Mouse (Mus musculus): ENCODE data around the gene Cop1. TPM values are rescaled to one million over a fixed set of nuclear protein-coding genes. Genes with fewer than 3 reads are reported as not detected.

The Cop1 gene
- total RNA-seq (2021), result 100 to 1,000 TPM; 134 to 184 TPM
- polyA plus RNA-seq (2012; rRNA removed), result 68.5 and 68.9 TPM in 2 replicates
- long read RNA-seq, full-length matches to known transcripts, result 45 of 91 reads
- long read RNA-seq, partial matches to known transcripts, result 5 of 91 reads
- long read RNA-seq, other reads (novel, unspliced or antisense), result 41 of 91 reads

GRCm38 (mm10) chr1:159231781-159232571 is at the start of gene Cop1:
Gene Cop1, plus strand, starts transcription at chr1:159232320.
- peak; percentile 96 for DNase-seq

DNA sequence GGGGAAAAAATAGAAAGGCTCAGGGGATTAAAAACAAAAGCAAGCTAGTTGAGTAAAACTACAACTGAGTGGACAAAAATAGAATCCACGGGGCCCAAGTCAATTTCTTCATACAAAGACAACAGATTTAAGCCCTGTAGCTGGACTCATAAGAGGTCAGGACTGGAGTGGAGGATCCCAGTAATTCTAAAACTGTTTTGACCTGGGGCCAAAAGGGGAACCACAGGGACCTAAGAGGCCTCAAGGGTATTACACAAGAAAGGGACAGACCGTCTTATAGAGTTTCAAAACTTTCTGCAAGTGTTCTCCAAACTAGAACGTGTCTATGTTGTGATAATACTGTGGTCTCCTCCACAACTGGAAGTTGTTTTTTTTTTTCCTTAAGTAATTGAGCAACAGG is 45.4 kb upstream of the Cop1 start:
- peak; percentile 49 for DNase-seq

DNA sequence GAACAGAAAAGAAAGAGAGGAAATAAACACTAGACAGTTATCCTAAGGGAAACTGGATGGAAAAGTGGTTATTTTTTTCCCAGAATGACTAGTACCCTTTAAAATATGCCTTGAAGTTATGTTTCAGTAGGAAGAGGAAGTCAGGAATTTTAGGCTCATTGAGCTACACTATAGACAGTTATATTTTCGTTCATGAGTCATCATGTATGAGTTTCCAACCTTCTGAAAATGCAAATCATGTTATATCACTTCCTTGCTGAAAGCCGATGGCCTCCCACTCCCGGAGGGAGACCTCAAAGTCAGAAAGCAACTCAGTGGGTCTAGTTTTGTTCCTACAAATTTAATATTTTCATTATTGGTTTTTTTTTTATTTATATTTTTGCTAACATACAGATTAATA is 33.5 kb upstream of the Cop1 start:
- DNase-seq, result no peak

- no peak for DNase-seq
Observed at GRCm38 (mm10) chr1:159199606-159200005, 32.5 kb upstream of the Cop1 start.

DNA sequence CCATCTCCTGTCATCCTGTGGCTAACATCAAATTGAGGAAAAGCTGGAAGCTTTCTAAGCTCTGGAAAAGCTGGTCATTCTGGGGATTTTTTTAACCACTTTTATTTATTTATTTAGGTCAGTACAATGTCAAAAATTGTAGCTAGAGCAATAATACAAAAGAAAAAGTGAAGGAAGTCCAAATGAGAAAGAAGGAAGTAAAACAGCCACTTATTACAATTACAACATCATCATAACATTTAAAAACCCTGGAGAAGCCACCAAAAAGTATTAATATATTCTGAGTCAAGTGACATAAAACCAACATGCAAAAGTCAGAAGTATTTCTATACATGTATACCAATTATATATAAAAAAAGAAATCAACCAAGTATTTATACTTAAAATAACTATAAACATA is 30.9 kb upstream of the Cop1 start:
- DNase-seq, result no peak

- DNase-seq, result no peak
Observed at GRCm38 (mm10) chr1:159211711-159212110, 20.4 kb upstream of the Cop1 start.

DNA sequence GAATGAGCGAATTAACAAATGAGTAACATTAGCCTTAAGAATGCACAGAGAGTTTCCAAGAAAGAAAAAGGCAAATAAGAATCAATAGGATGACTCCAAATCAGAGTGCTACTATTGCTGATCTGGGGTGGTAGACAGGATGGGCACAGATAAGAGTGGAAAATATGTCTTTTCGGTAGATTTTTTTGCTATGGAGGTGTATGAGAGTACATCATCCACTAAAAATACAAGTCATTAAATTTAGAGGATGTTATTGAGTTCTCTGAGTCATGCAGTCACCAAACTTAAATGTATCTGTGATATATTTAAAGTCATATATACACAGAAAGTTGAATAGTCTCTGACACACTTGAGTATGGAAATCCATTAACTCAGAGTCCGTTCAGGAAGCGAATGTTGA is 14.7 kb upstream of the Cop1 start:
- no peak for DNase-seq

DNA sequence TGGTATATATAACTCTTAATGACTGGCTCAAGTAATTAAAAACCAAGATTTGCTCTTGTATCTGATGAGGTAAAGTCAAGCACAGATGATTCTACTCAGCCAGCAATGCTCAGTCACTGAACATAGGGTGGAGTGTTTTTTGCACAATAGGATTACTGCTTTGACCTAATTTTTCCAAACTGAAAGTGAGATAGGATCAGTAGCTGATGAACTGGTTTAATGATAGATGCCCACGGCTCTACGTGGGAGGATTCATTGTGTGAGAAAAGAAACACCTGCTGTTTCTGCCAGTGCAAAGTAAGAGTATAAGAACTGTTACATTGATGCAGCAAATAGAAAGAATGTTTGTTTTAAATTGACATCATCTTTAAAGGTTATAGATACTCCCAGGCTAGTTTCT is 10.1 kb upstream of the Cop1 start:
- DNase-seq, result no peak

GRCm38 (mm10) chr1:159225064-159225824 is 6.9 kb upstream of the Cop1 start:
- DNase-seq, result no peak

GRCm38 (mm10) chr1:159232572-159233261 is 597 bp downstream of the Cop1 start:
- peak; percentile 57 for DNase-seq

DNA sequence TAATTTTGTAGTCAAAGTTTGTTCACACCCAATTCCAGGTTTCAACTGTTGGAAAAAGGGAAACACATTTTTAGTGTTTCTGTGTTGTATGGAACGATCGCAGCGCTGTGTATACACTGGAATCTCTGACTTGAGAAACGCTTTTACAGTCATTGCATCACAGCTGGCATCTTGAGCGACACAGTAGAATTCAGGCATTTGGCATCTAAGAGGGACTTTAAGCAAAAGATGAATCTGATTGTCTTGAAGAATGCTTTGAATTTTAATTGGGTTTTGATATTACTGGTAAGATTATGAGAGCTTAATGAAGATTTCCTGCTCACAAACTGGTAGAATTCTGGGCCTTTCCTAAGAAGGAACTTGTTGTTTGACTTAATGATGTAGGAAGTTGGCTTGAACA is 1.3 kb downstream of the Cop1 start:
- no peak for DNase-seq

DNA sequence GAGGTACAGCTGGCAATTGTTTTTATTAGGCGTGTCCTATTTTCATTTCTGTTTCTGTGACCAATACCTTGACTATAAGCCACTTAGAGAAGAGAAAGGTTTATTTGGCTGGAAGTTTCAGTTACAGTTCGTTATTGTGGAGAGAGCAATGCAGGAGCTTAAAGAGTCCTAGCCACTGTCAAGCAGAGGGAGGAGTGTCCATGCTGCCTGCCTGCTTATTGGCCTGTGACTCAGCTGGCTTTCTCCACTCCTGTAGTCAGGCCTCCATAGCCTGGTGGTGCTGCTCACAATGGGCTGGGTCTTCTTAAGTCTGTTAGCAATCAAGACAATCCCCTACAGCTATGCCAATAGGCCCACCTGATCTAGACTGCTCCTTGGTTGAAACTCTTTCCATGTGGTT is 2.4 kb downstream of the Cop1 start:
- peak; percentile 41 for DNase-seq

DNA sequence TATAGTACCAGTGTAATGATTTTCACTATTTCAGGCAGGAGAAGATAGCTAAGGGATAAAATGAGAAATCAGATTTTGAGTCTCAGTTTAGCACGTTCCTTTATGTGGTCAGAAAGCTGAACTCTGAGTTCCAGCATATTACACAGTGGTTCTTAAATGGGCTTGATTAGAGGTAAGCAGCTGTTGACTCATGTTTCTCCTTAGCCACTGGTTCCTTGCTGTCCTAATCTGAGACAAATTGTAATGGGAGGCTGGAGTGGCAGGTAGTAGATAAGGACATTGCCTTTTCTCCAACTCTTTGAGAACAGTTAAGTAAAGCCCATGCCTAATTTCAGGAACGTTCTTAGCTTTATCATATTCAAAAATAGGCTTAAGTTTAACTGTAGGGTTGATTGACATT is 3.6 kb downstream of the Cop1 start:
- no peak for DNase-seq

- no peak for DNase-seq
Observed at GRCm38 (mm10) chr1:159238147-159238546, 6.0 kb downstream of the Cop1 start.

DNA sequence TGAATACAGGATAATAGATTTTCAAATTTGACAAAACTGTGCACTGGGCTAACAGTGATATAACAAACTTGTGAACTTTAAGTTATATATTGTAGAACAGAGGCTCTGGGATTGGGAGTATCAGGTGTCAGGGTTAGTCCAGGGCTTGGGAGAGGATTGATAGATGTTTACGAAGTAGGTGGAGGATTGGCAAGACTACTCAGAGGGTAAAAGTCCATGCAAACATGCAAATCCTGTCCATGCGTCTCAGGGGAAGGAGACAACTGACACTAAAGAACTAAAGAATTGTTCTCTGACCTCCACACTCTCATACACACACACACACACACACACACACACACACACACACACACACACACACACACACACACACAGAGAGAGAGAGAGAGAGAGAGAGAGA is 18.2 kb downstream of the Cop1 start:
- no peak for DNase-seq

GRCm38 (mm10) chr1:159253078-159253477 is 21.0 kb downstream of the Cop1 start:
- peak; percentile 27 for DNase-seq

DNA sequence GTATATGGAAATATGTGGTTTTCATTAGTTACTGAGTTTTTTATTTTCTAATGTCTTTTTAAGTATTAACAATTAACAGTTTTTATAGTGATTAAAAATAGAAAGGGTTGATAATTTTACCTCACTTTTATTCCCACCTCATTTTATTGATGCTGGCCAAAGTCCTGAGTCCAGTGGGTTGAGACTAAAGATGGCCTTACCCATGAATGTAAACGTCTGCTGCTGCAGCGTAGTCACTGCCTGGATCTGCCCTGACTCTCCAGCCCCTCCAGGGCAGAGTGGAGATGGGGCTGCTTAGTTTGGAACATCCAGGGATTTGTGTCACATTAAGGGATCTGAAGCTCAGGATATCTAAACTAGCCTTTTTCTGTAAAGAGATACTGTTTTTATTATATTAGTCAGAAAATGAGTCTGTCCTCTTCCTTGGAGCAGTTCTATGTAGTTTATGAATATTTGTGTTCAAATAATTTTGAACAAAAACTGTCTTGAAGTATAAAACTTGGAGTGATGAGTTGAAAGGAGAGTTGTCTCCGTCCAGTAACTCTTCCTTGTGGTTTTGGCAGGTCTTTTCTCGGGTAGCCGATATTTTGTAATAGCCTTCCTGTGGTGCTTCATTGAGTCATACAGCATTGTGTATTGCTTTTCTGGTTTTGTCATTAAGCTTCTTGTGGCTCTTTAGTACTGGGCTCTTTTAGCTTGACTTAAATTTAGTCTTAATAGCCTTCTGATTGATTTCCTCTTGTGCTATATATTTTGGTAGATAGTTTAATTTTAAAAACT is 23.0 kb downstream of the Cop1 start:
- peak; percentile 39 for DNase-seq

- DNase-seq, result no peak
Observed at GRCm38 (mm10) chr1:159256543-159256942, 24.4 kb downstream of the Cop1 start.

DNA sequence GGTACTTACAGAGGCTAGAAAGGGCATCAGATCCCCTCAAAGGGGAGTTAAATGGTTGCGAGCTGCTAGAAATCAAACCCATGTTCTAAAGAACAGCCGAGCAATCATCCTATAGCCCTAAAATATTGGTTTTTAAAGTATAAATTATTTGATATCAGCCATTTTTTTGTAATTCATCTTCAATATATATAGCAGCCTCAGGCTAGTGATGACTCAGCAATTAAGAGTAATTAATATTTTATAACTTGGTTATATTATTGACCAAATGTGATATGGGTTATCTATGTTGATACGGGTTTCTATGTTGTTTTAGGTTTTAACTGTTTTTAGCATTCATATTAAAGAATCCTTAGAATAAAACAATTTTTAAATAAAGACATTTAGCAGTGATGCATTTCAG is 31.7 kb downstream of the Cop1 start:
- no peak for DNase-seq

GRCm38 (mm10) chr1:159280072-159280471 is 48.0 kb downstream of the Cop1 start:
- DNase-seq, result peak; percentile 34

DNA sequence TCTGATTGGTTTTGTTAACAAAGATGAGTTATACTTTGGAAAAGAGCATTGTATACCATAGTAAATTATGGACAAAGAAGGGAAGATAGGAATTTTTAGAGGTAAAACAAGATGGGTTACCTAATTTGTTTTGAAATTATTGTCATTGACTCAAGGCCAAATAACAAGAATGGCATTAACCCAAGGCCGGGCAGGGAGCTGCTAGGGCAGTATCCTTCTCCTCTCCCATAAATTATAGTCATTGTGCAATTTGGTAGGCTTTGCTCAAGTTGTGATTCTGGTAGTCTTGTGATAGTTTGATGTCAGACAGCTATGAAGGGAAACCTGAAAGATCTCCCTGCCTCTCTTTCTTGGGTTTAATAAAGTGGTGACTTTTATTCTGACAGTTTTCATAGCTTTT is 49.7 kb downstream of the Cop1 start:
- peak; percentile 82 for DNase-seq

GRCm38 (mm10) chr1:159286833-159287232 is 54.7 kb downstream of the Cop1 start:
- DNase-seq, result no peak

All from adrenal gland, adult 2 months (tissue).